Mouse (Mus musculus) small intestine, adult 2 months (tissue): Measurements from ENCODE around the gene AC170998.1.

Source experiments
- CTCF ChIP-seq: fragments of 200-500 bp; IDR thresholded peaks from 2 replicates; pipeline ENCODE4 v1.5.1; 2012; ENCODE audit warnings: low read depth, mild to moderate bottlenecking, control low read depth, inconsistent platforms, low read length, moderate library complexity, mixed read lengths; ENCODE audit not compliant: insufficient replicate concordance, insufficient read length; ENCODE audit errors: extremely low read depth
- POLR2A ChIP-seq: fragments of 200-500 bp; IDR thresholded peaks from 2 replicates; pipeline ENCODE4 v1.6.1; 2012; ENCODE audit warnings: low read depth, mild to moderate bottlenecking, control low read depth, inconsistent platforms, low read length, moderate library complexity

DNA sequence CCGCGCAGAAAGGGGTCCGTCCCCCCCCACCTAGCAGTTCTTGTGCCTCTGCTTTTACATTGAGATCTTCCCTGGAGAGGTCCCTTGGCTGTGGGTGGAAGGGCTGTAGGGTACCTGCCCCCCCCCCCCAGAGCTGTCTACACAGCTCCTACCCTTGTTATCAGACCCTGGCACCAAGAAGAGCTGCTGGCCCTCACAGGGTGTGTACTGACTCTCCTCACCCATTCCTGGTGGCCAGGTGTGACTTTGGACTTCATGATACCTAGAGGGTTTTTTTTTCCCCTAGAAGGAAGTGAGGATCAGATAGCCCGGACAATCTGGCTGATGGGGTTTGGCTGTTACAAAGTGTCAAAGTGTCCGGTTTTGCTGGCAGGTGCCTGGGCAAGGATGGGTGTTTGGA lies 45.4 kb downstream of the AC170998.1 start:
- TF ChIP-seq POLR2A (peak; percentile 73; the same call in 1 of the 2 replicates), CTCF (no peak)
